Mouse (Mus musculus) liver, embryonic 15.5 days (tissue): ENCODE results near the gene Ankrd26. TPM values are rescaled to one million over a fixed set of nuclear protein-coding genes. Genes with fewer than 3 reads are reported as not detected.

ENCODE experiments used
- ATAC-seq: fragments of 200-750 bp; cut with Nextera tagmentation; 2 replicates; pipeline ENCODE4 v1.8.0; 2017; ENCODE audit warnings: moderate number of reproducible peaks, mild to moderate bottlenecking, moderate library complexity; ENCODE audit not compliant: insufficient read depth
- H3K27ac ChIP-seq: fragments of 300-500 bp; sonication (generic); replicated peaks from 2 replicates; pipeline ENCODE4 v1.5.1; 2015; ENCODE audit warnings: mild to moderate bottlenecking, inconsistent platforms
- H3K27me3 ChIP-seq: fragments of 300-500 bp; sonication (generic); 2 replicates; pipeline ENCODE4 v1.6.1; 2015; ENCODE audit warnings: mild to moderate bottlenecking, inconsistent platforms
- H3K36me3 ChIP-seq: fragments of 300-500 bp; sonication (generic); replicated peaks from 2 replicates; pipeline ENCODE4 v1.6.1; 2015; ENCODE audit warnings: moderate library complexity, mild to moderate bottlenecking, inconsistent platforms
- H3K4me1 ChIP-seq: fragments of 300-500 bp; sonication (generic); replicated peaks from 2 replicates; pipeline ENCODE4 v1.6.1; 2015; ENCODE audit warnings: inconsistent platforms
- H3K4me2 ChIP-seq: fragments of 300-500 bp; sonication (generic); 2 replicates; pipeline ENCODE4 v1.6.1; 2015; ENCODE audit warnings: moderate library complexity, mild to moderate bottlenecking, inconsistent platforms
- H3K4me3 ChIP-seq: fragments of 300-500 bp; sonication (generic); replicated peaks from 2 replicates; pipeline ENCODE4 v1.5.1; 2015; ENCODE audit warnings: mild to moderate bottlenecking, inconsistent platforms
- H3K9ac ChIP-seq: fragments of 300-500 bp; sonication (generic); 2 replicates; pipeline ENCODE4 v1.6.1; 2015; ENCODE audit warnings: moderate library complexity, mild to moderate bottlenecking, inconsistent platforms
- H3K9me3 ChIP-seq: fragments of 300-500 bp; sonication (generic); replicated peaks from 2 replicates; pipeline ENCODE4 v1.6.1; 2016; ENCODE audit warnings: inconsistent platforms
- WGBS: fragments of 180-500 bp; shearing (Covaris S2); methylation state at CpG from one replicate; pipeline ENCODE4 v1.1.7; 2015; ENCODE audit warnings: mixed read lengths; ENCODE audit not compliant: insufficient replicate concordance; 5-methylcytosine and 5-hydroxymethylcytosine counted together
- polyA plus RNA-seq: library from polyadenylated mRNA; unstranded; fragments of >200 nt; fragmentation: Nextera tagmentation; extraction: Ambion mirVana; gene quantifications from 2 replicates; pipeline ENCODE4 v1.2.1, GENCODE M21; 2015

Ankrd26 gene
- polyA plus RNA-seq, 1 experiment from 2014 or later: 5.1 TPM

DNA sequence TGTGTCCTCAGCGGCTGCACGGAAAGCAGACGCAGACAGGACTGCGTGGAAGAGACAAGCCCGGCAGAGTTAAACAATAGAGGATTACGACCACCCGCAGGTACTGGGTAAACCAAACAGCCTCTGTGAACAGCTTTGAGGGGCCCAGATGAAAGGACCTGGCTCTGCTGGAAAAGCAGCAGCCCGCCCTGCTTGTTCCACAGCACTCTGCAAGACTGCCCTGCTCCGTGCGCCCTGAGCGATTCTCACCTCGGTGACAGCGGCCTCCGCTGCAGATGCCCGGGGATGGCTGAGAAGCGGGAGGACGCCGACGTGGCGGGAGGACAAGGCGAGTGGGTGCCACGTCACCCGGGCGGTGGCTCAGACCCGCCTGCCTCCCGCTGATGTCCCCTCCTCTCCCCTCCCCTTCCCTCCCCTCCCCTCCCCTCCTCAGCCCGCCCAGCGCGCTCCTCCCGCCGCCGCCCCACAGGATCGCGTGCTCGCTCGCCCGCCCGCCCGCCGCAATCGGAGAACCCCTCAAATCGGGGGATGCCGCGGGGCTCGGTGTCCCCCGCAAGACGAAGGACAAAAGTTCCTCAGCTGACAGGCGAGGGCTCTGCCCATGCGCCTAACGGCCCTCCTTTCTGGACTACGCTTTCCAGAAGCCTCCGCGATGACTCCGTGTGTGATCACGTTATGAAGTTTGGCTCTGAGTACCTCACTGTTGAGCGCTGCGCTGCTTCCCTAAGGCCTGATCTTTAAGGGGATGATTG lies 82.9 kb downstream of the Ankrd26 start, which contains the start of gene Zfp9:
Gene Zfp9 (minus strand): TSS at position 364 of the 752 bp plus-strand sequence.
- WGBS: 1% methylated on average over 50 of the region's 57 CpGs
- Histone ChIP-seq H3K9me3 (no peaks in the 10 kb centered on the region), H3K27ac (no peak within 1 kb of the TSS), H3K27me3 (peaks cover 35% of the 10 kb centered on the region), H3K36me3 (no peaks in the 10 kb centered on the region), H3K9ac (peak within 1 kb of the TSS; percentile 32; the same call in 1 of the 2 replicates), H3K4me3 (peak within 1 kb of the TSS; percentile 51), H3K4me1 (0 out of 2 replicates have a peak, but pooled peaks cover 4% of the 10 kb centered on the region), H3K4me2 (peak within 1 kb of the TSS; percentile 69)
- ATAC-seq: peak; percentile 87

DNA sequence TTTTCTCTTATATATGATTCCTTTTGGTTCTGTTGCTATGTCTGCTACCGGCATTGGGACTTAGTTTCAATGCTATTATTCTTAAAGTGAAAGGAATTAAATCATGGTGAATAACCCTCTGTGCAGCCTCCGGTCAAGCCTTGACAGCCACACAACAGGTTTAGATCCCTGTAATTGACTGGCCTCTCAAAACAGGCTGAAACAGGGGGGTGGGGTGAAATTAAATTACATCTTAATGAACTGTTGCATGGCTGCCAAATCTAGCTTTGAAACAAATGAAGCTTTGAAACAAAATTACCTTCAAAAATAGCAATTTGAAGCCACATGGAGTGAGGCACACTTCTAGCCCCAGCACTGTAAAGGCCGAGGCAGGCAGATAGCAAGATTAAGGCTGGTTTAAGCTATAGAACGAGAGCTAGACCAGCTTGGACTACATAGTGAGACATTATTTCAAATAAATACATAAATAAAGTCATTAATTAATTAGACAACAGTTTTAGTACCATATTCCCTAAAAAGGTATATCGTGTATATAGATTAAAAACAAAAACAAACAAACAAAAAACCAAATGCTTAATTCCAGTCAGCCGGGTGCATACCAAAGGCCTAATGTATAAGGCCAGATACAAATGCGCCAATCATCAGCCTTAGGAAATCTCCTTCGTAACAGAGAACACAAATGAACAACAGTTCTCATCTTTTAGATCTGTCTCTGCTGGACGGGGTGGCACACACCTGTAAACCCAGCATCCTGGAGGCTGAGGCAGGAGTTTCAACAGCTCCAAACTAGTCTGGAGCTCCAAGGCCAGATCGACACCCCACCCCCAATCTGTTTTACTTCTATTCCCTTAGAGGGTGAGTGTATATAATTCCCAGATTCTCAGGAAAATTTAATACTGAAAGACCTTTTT lies 83.9 kb downstream of the Ankrd26 start:
- Histone ChIP-seq H3K27me3 (peaks cover 35% of the 10 kb centered on the region), H3K9me3 (no peaks in the 10 kb centered on the region), H3K4me2 (peak overlapping the region; percentile 69), H3K4me3 (peak overlapping the region; percentile 51), H3K36me3 (no peaks in the 10 kb centered on the region), H3K9ac (no peak overlapping the region), H3K4me1 (0 out of 2 replicates have a peak, but pooled peaks cover 4% of the 10 kb centered on the region), H3K27ac (no peak overlapping the region)
- WGBS: 52% methylated on average over 10 of the region's 10 CpGs
- no peak for ATAC-seq

DNA sequence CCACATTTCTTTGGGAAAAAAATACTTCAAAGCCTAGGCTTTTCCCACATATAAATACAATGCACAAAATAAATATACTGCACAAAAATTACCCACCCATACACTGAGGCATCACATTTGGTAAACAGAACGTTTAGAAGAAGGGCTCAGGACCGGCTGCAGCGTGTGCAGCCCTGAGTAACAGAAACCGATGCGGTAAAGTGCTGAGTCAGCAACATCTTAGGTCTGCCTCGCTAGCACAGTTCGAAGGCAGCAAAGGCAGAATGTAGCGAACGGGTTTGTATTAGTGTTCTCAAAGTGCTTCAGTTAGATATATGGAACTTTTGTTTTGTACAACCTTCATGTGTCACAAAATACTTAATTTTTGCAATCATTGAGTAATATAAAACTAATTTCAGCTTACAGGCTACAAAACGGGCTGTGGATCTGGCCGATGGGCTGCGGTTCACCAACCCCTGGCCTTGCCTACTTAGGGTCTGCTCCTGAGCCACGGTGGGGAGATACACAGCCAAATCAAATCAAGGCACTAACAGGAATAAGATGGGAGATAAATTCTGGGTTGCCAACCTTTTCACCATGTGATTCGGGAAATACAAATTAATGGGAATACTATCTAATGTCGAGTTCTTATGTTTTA lies 99.8 kb downstream of the Ankrd26 start:
- Histone ChIP-seq H3K27me3 (no peaks in the 10 kb centered on the region), H3K4me1 (no peaks in the 10 kb centered on the region), H3K36me3 (peaks cover 13% of the 10 kb centered on the region; the same call in 1 of the 2 replicates), H3K4me3 (no peak overlapping the region), H3K9me3 (no peaks in the 10 kb centered on the region), H3K4me2 (no peak overlapping the region), H3K27ac (no peak overlapping the region), H3K9ac (no peak overlapping the region)
- ATAC-seq: no peak
- WGBS: 72% methylated on average over 15 of the region's 15 CpGs

DNA sequence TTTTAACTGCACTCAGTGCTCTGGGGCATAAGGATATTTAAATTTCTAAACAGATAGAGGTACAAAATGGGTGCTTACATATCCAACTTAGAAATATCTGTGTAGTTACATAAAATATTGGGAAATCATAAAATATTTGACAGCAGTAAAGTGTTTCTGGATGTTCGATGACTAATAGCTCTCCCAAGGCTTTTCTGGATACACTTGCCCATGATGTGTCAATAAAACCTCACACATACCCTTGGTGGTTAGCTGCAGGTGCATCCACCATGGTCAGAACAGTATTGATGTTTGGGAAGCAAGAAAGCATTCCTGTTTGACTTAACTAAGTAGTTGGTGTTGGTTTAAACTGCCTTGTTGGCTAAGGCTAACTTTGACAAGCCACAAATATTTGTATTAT lies 104.3 kb downstream of the Ankrd26 start:
- H3K36me3 ChIP-seq: no peaks in the 10 kb centered on the region
- no peak for ATAC-seq
- no peak overlapping the region for H3K27ac ChIP-seq
- 64% methylated on average over 1 of the region's 1 CpGs for WGBS
- H3K4me1 ChIP-seq: peaks cover 8% of the 10 kb centered on the region
- no peak overlapping the region for H3K4me2 ChIP-seq
- no peak overlapping the region for H3K4me3 ChIP-seq
- H3K9ac ChIP-seq: no peak overlapping the region
- no peaks in the 10 kb centered on the region for H3K9me3 ChIP-seq
- H3K27me3 ChIP-seq: no peaks in the 10 kb centered on the region

DNA sequence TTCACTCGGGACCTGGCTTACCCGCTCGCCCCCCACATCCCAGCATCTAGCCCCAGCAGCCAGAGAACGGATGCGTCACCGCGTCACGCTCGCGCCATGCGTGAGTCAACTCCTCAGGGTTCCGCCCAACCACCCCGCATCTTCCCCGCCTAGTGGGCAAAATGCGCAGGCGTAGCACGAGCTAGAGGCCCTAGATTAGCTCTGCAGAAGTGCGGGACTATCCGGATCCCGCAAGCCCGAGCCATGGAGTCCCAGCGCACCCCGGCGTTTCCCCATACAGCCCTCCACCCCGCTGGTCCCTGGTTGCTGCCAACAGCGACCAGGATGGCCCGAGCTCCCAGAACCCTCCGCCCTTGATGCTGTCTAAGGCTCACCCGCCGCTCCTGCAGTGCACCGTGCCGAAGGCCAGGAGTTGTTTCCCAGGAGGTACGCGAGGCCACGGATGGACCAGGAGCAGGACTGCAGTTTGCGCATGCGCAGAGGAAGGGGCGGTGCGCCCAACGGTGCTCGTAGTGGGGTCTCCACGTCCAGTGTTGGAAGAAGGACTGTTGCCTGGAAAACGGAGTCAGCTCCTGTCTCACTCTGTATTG lies 106.9 kb downstream of the Ankrd26 start, which contains the start of gene Zfp248:
Gene Zfp248 (minus strand): TSS at position 487 of the 590 bp plus-strand sequence.
- no peaks in the 10 kb centered on the region for H3K36me3 ChIP-seq
- H3K27me3 ChIP-seq: no peaks in the 10 kb centered on the region
- H3K4me3 ChIP-seq: peak within 1 kb of the TSS; percentile 63
- H3K9ac ChIP-seq: peak within 1 kb of the TSS; percentile 48
- peaks cover 8% of the 10 kb centered on the region for H3K4me1 ChIP-seq
- peak within 1 kb of the TSS; percentile 86 for H3K4me2 ChIP-seq
- ATAC-seq: peak; percentile 66
- peak within 1 kb of the TSS; percentile 72; the same call in 1 of the 2 replicates for H3K27ac ChIP-seq
- under 1% methylated on average over 43 of the region's 43 CpGs for WGBS
- no peaks in the 10 kb centered on the region for H3K9me3 ChIP-seq

DNA sequence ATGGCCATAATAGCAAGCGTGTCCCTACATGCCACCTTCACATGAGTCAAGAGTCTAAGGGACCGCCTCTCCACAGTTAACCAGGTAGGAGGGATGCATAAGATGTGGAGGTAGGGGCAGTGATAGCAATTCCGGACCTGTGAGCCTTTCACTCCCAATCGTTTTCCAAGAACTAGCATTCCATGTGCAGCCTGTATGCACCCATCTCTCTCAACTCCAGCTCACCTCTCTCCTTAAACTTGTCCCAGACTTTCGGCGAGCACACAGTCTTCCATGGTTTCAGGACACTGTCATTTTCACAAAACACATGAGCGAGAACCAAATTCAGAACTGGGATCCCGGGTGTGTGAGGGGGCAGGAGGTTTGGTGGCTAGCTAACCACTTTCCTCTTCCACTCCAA lies 107.6 kb downstream of the Ankrd26 start:
- H3K4me3 ChIP-seq: peak overlapping the region; percentile 63
- no peak for ATAC-seq
- no peaks in the 10 kb centered on the region for H3K36me3 ChIP-seq
- peak overlapping the region; percentile 48 for H3K9ac ChIP-seq
- H3K27ac ChIP-seq: no peak overlapping the region
- peaks cover 8% of the 10 kb centered on the region for H3K4me1 ChIP-seq
- no peaks in the 10 kb centered on the region for H3K27me3 ChIP-seq
- peak overlapping the region; percentile 86 for H3K4me2 ChIP-seq
- no peaks in the 10 kb centered on the region for H3K9me3 ChIP-seq
- 48% methylated on average over 8 of the region's 8 CpGs for WGBS

Other genes starting within 250 kb of the Ankrd26 start
- gene Bms1, start 142.8 kb downstream of the Ankrd26 start, polyA plus RNA-seq: 14.7 and 16.6 TPM in 2 replicates
- 0.75 and 0.85 TPM in 2 replicates for gene Zfp248, start 106.7 kb downstream of the Ankrd26 start, polyA plus RNA-seq
- gene Zfp9, start 82.9 kb downstream of the Ankrd26 start, polyA plus RNA-seq: 1.1 TPM in 2 replicates